Mouse (Mus musculus) pancreas, adult 10 weeks (tissue): Measurements from ENCODE around the gene Setd1a. TPM values are rescaled to one million over a fixed set of nuclear protein-coding genes. Genes with fewer than 3 reads are reported as not detected.

Source experiments
- polyA plus RNA-seq: library from polyadenylated mRNA; stranded (reverse); fragments of 350-450 nt; fragmentation: Illumina TruSeq; extraction: RNeasy Lipid Tissue Mini Kit (QIAGEN cat#74804); gene quantifications from one replicate; pipeline ENCODE4 v1.2.3, GENCODE M21; 2015; ENCODE audit warnings: low read depth, low replicate concordance; ENCODE audit not compliant: insufficient read depth

Setd1a gene
- polyA plus RNA-seq = 5.8 TPM

GRCm38 (mm10) chr7:127776426-127776825 lies at the start of gene Setd1a:
Gene Setd1a, plus strand, starts transcription at chr7:127776670.

DNA sequence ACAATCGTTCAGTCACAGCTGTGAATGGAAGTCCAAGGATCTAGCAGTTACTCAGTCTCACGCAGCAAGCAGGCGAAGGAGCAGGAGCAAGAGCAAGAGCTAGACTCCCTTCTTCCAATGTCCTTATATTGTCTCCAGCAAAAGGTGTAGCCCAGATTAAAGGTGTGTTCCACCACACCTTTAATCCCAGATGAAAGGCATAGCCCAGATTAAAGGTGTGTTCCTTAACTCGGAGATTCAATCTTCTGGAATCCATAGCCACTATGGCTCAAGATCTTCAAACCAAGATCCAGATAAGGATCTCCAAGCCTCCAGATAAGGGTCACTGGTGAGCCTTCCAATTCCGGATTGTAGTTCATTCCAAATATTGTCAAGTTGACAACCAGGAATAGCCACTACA lies 44.4 kb upstream of the Setd1a start, which contains the start of gene Ctf2:
Gene Ctf2, minus strand, starts transcription at position 101 of the 400 bp plus-strand sequence.

DNA sequence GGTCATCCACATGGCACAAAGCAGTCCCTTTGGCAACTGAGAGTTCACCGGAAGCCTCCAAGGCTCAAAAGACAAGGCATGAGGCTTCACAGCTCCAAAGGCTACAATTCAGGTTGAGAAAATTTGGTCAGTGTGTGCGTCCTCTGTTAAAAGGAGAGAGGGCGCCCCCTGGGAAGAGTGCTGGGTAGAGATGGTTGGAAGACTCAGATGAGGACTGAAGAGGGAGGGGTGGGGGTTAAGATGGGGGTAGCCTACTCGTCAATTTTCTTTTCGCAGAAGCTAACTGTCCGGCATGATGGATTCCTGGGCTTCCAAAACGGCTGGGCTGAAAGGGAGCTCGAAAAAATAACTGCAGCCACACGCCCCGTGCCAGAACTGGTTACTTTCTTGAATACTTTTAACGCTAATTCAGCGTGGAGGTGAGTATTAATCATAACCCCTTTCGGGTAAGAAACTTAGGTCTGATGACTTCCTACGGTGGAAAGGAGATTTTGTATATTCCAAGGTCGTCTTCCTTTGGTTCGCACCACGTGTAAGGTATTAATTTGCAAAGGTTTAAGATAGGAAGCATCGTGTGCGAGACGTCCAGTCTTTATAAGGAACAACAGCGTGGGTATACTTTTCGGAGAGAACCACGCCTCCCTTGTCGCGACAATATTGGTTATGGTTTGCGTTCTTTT lies 32.0 kb upstream of the Setd1a start, which contains the start of gene Fbxl19:
Gene Fbxl19, plus strand, starts transcription at position 178 of the 680 bp plus-strand sequence.

DNA sequence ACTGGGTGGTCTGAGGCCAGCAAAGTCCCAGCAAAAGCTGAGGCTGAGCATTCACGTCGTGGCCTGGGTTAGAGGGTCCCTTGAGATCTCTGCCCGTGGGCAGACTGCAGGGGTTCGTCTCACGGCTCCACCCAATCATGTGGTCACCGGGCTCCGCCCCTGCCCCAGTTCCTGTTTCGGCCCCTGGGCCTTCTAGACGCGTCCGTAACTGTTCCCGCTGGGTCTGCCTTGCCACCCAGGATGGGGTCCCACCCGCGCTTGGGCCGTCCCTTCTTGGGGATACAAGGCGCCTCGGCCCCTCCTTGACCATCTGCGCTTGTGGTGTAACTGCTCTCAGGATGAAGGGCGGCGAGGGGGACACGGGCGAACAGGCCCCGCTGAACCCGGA lies 6.8 kb upstream of the Setd1a start, which contains the start of gene Orai3:
Gene Orai3, plus strand, starts transcription at position 165 of the 388 bp plus-strand sequence.

DNA sequence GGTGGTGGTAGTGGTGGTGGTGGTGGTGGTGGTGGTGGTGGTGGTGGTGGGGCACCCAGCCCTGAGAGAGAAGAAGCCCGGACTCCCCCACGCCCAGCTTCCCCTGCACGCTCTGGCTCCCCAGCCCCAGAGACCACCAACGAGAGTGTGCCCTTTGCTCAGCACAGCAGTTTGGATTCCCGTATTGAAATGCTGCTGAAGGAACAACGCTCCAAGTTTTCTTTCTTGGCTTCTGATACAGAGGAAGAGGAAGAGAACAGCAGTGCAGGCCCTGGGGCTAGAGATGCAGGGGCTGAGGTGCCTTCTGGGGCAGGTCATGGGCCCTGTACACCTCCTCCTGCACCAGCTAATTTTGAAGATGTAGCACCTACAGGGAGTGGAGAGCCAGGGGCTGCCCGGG lies 8.8 kb downstream of the Setd1a start, which contains the start of gene Gm49388:
Gene Gm49388, plus strand, starts transcription at position 301 of the 400 bp plus-strand sequence.

GRCm38 (mm10) chr7:127800435-127801009 lies 24.1 kb downstream of the Setd1a start, which contains the start of gene Hsd3b7:
Gene Hsd3b7, plus strand, starts transcription at chr7:127800604.

GRCm38 (mm10) chr7:127824176-127824871 lies 47.9 kb downstream of the Setd1a start, which contains the start of the genes Stx4a and Stx1b:
Gene Stx4a, plus strand, starts transcription at chr7:127824294.
Gene Stx1b, minus strand, starts transcription at chr7:127824549.

Other genes with a start within 250 kb of the Setd1a start
- gene Tmem265, start 215.3 kb upstream of the Setd1a start, polyA plus RNA-seq = not detected
- gene Phkg2, start 203.3 kb upstream of the Setd1a start, polyA plus RNA-seq = 33.3 TPM
- gene Ccdc189, start 188.1 kb upstream of the Setd1a start, polyA plus RNA-seq = 4.7 TPM
- gene Rnf40, start 187.9 kb upstream of the Setd1a start, polyA plus RNA-seq = 13.6 TPM
- 3.3 TPM for gene Zfp629, start 160.9 kb upstream of the Setd1a start, polyA plus RNA-seq
- 12.7 TPM for gene Bcl7c, start 67.7 kb upstream of the Setd1a start, polyA plus RNA-seq
- 1.5 TPM for gene Ctf1, start 63.9 kb upstream of the Setd1a start, polyA plus RNA-seq
- gene Ctf2, start 44.5 kb upstream of the Setd1a start, polyA plus RNA-seq = not detected
- 3.7 TPM for gene Fbxl19, start 32.1 kb upstream of the Setd1a start, polyA plus RNA-seq
- gene Orai3, start 6.9 kb upstream of the Setd1a start, polyA plus RNA-seq = 5.9 TPM
- gene Gm49388, start 8.9 kb downstream of the Setd1a start, polyA plus RNA-seq = 1.5 TPM
- gene Hsd3b7, start 23.9 kb downstream of the Setd1a start, polyA plus RNA-seq = 26.3 TPM
- gene Stx4a, start 47.6 kb downstream of the Setd1a start, polyA plus RNA-seq = 32.5 TPM
- 0.92 TPM for gene Stx1b, start 47.9 kb downstream of the Setd1a start, polyA plus RNA-seq
- gene Zfp646, start 99.6 kb downstream of the Setd1a start, polyA plus RNA-seq = 6.2 TPM
- 0.57 TPM for gene Zfp668, start 100.2 kb downstream of the Setd1a start, polyA plus RNA-seq
- gene Prss53, start 114.3 kb downstream of the Setd1a start, polyA plus RNA-seq = 34.6 TPM
- gene Gm21974, start 118.8 kb downstream of the Setd1a start, polyA plus RNA-seq = not detected
- gene Vkorc1, start 118.9 kb downstream of the Setd1a start, polyA plus RNA-seq = 46.0 TPM
- 50.9 TPM for gene Bckdk, start 127.4 kb downstream of the Setd1a start, polyA plus RNA-seq
- gene Kat8, start 135.8 kb downstream of the Setd1a start, polyA plus RNA-seq = 8.2 TPM
- gene Prss8, start 153.4 kb downstream of the Setd1a start, polyA plus RNA-seq = 37.0 TPM
- 7.1 TPM for gene Prss36, start 170.1 kb downstream of the Setd1a start, polyA plus RNA-seq
- 87.1 TPM for gene Fus, start 190.8 kb downstream of the Setd1a start, polyA plus RNA-seq
- 2.8 TPM for gene Pycard, start 217.2 kb downstream of the Setd1a start, polyA plus RNA-seq
- gene Trim72, start 227.3 kb downstream of the Setd1a start, polyA plus RNA-seq = not detected